Mouse (Mus musculus) stomach, embryonic 14.5 days (tissue): Measurements from ENCODE around the gene D030056L22Rik. TPM values are rescaled to one million over a fixed set of nuclear protein-coding genes. Genes with fewer than 3 reads are reported as not detected.

Experiments
- ATAC-seq: fragments of 200-750 bp; cut with Nextera tagmentation; 2 replicates; pipeline ENCODE4 v1.8.0; 2017; ENCODE audit warnings: low read depth, moderate TSS enrichment; ENCODE audit not compliant: insufficient number of reproducible peaks, insufficient read depth, low FRiP score
- H3K27ac ChIP-seq: fragments of 300-500 bp; sonication (generic); 2 replicates; pipeline ENCODE4 v1.5.1; 2014; ENCODE audit warnings: mild to moderate bottlenecking, low read length, moderate library complexity, mixed read lengths
- H3K27me3 ChIP-seq: fragments of 300-500 bp; sonication (generic); 2 replicates; pipeline ENCODE4 v1.6.1; 2014; ENCODE audit warnings: low read length, control low read depth, mixed read lengths; ENCODE audit not compliant: control insufficient read depth, insufficient read depth
- H3K36me3 ChIP-seq: fragments of 300-500 bp; sonication (generic); 2 replicates; pipeline ENCODE4 v1.6.1; 2014; ENCODE audit warnings: mild to moderate bottlenecking, control low read depth, low read length, moderate library complexity, mixed read lengths; ENCODE audit not compliant: control insufficient read depth, insufficient read depth
- H3K4me1 ChIP-seq: fragments of 300-500 bp; sonication (generic); 2 replicates; pipeline ENCODE4 v1.6.1; 2014; ENCODE audit warnings: low read length, control low read depth, mixed read lengths; ENCODE audit not compliant: control insufficient read depth, insufficient read depth
- H3K4me2 ChIP-seq: fragments of 300-500 bp; sonication (generic); replicated peaks from 2 replicates; pipeline ENCODE4 v1.6.1; 2014; ENCODE audit warnings: low read depth, low read length, control low read depth
- H3K4me3 ChIP-seq: fragments of 300-500 bp; sonication (generic); 2 replicates; pipeline ENCODE4 v1.5.1; 2014; ENCODE audit warnings: low read depth, low read length, control low read depth
- H3K9ac ChIP-seq: fragments of 300-500 bp; sonication (generic); replicated peaks from 2 replicates; pipeline ENCODE4 v1.6.1; 2014; ENCODE audit warnings: low read depth, mild to moderate bottlenecking, control low read depth, low read length, moderate library complexity, mixed read lengths
- H3K9me3 ChIP-seq: fragments of 300-500 bp; sonication (generic); 2 replicates; pipeline ENCODE4 v1.6.1; 2016; ENCODE audit warnings: low read depth, low read length, control low read depth; ENCODE audit not compliant: control insufficient read depth
- WGBS: fragments of 180-500 bp; shearing (Covaris S2); extraction: QIAGEN DNeasy Blood & Tissue Kit; methylation state at CpG from one replicate; pipeline ENCODE4 v1.1.7; 2014; 5-methylcytosine and 5-hydroxymethylcytosine counted together
- polyA plus RNA-seq: library from polyadenylated mRNA; unstranded; fragments of >200 nt; fragmentation: Nextera tagmentation; extraction: Ambion mirVana; gene quantifications from 2 replicates; pipeline ENCODE4 v1.2.1, GENCODE M21; 2014

The D030056L22Rik gene
- polyA plus RNA-seq, 1 experiment from 2014 or later: 31.1 TPM

GRCm38 (mm10) chr19:18743946-18744345, 31.0 kb downstream of the D030056L22Rik start:
- Histone ChIP-seq H3K27me3 (no peaks in the 10 kb centered on the region), H3K4me3 (no peak overlapping the region), H3K27ac (no peak overlapping the region), H3K9ac (no peak overlapping the region), H3K9me3 (no peaks in the 10 kb centered on the region), H3K36me3 (no peaks in the 10 kb centered on the region), H3K4me1 (no peaks in the 10 kb centered on the region), H3K4me2 (no peak overlapping the region)
- WGBS: 71% methylated on average over 5 of the region's 5 CpGs
- no peak for ATAC-seq

- Histone ChIP-seq H3K27me3 (no peaks in the 10 kb centered on the region), H3K36me3 (no peaks in the 10 kb centered on the region), H3K4me3 (no peak overlapping the region), H3K9ac (no peak overlapping the region), H3K9me3 (no peaks in the 10 kb centered on the region), H3K4me2 (no peak overlapping the region), H3K27ac (no peak overlapping the region), H3K4me1 (no peaks in the 10 kb centered on the region)
- WGBS: 82% methylated on average over 5 of the region's 5 CpGs
- no peak for ATAC-seq
Measured at GRCm38 (mm10) chr19:18746576-18747340, 33.8 kb downstream of the D030056L22Rik start.

GRCm38 (mm10) chr19:18747379-18747778, 34.4 kb downstream of the D030056L22Rik start:
- Histone ChIP-seq H3K4me2 (no peak overlapping the region), H3K9me3 (no peaks in the 10 kb centered on the region), H3K27ac (no peak overlapping the region), H3K9ac (no peak overlapping the region), H3K27me3 (no peaks in the 10 kb centered on the region), H3K36me3 (no peaks in the 10 kb centered on the region), H3K4me1 (no peaks in the 10 kb centered on the region), H3K4me3 (no peak overlapping the region)
- 84% methylated on average over 4 of the region's 4 CpGs for WGBS
- ATAC-seq: no peak

- Histone ChIP-seq H3K4me3 (peak within 1 kb of the TSS; percentile 36), H3K4me1 (no peaks in the 10 kb centered on the region), H3K36me3 (no peaks in the 10 kb centered on the region), H3K4me2 (peak within 1 kb of the TSS; percentile 55), H3K27ac (no peak within 1 kb of the TSS), H3K9ac (peak within 1 kb of the TSS; percentile 18; the same call in 1 of the 2 replicates), H3K9me3 (no peaks in the 10 kb centered on the region), H3K27me3 (no peaks in the 10 kb centered on the region)
- WGBS: 6% methylated on average over 41 of the region's 41 CpGs
- ATAC-seq: no peak
Measured at GRCm38 (mm10) chr19:18749598-18750339, 36.8 kb downstream of the D030056L22Rik start, which contains the start of gene Trpm6. Gene Trpm6, plus strand, starts transcription at chr19:18749983.

GRCm38 (mm10) chr19:18757191-18757590, 44.2 kb downstream of the D030056L22Rik start:
- H3K9ac ChIP-seq: no peak overlapping the region
- no peaks in the 10 kb centered on the region for H3K36me3 ChIP-seq
- H3K9me3 ChIP-seq: no peaks in the 10 kb centered on the region
- H3K4me2 ChIP-seq: no peak overlapping the region
- no peaks in the 10 kb centered on the region for H3K27me3 ChIP-seq
- no peaks in the 10 kb centered on the region for H3K4me1 ChIP-seq
- no peak overlapping the region for H3K4me3 ChIP-seq
- no peak overlapping the region for H3K27ac ChIP-seq
- no peak for ATAC-seq

GRCm38 (mm10) chr19:18757706-18758105, 44.7 kb downstream of the D030056L22Rik start:
- Histone ChIP-seq H3K27me3 (no peaks in the 10 kb centered on the region), H3K27ac (no peak overlapping the region), H3K9me3 (no peaks in the 10 kb centered on the region), H3K4me2 (no peak overlapping the region), H3K36me3 (no peaks in the 10 kb centered on the region), H3K4me1 (no peaks in the 10 kb centered on the region), H3K4me3 (no peak overlapping the region), H3K9ac (no peak overlapping the region)
- ATAC-seq: no peak
- WGBS: 37% methylated on average over 4 of the region's 4 CpGs

- Histone ChIP-seq H3K27ac (no peak overlapping the region), H3K4me1 (no peaks in the 10 kb centered on the region), H3K9ac (no peak overlapping the region), H3K4me2 (no peak overlapping the region), H3K4me3 (no peak overlapping the region), H3K27me3 (no peaks in the 10 kb centered on the region), H3K9me3 (no peaks in the 10 kb centered on the region), H3K36me3 (no peaks in the 10 kb centered on the region)
- ATAC-seq: 0 out of 2 replicates have a peak, but pooled peaks have one; percentile 14
- 28% methylated on average over 6 of the region's 6 CpGs for WGBS
Measured at GRCm38 (mm10) chr19:18758269-18758668, 45.3 kb downstream of the D030056L22Rik start.

GRCm38 (mm10) chr19:18758916-18759315, 45.9 kb downstream of the D030056L22Rik start:
- no peak overlapping the region for H3K27ac ChIP-seq
- WGBS: 55% methylated on average over 9 of the region's 9 CpGs
- no peaks in the 10 kb centered on the region for H3K4me1 ChIP-seq
- H3K4me2 ChIP-seq: no peak overlapping the region
- no peak for ATAC-seq
- no peaks in the 10 kb centered on the region for H3K9me3 ChIP-seq
- H3K36me3 ChIP-seq: no peaks in the 10 kb centered on the region
- no peak overlapping the region for H3K9ac ChIP-seq
- no peaks in the 10 kb centered on the region for H3K27me3 ChIP-seq
- H3K4me3 ChIP-seq: no peak overlapping the region
